Mouse (Mus musculus) hematopoietic stem cell, adult 5-6 weeks (primary cell): ENCODE measurements around the gene Txn2. TPM values are rescaled to one million over a fixed set of nuclear protein-coding genes. Genes with fewer than 3 reads are reported as not detected.
"Not testable (repeated sequence)": the region's sequence is repeated elsewhere in the genome, so short reads cannot be mapped to it uniquely, and the experiment has no call there.

Experiments
- ATAC-seq, 2 experiments: fragments of 125-278 bp in 1 of 2; replicated peaks in 1 of 2; 2 replicates each; pipeline ENCODE4 v1.8.0; 2016 to 2017; ENCODE audit warnings: inconsistent platforms in 2 of 2, mild to moderate bottlenecking in 2 of 2, moderate number of reproducible peaks in 2 of 2, low read depth in 1 of 2, moderate TSS enrichment in 1 of 2; ENCODE audit not compliant: low FRiP score in 2 of 2, poor library complexity in 2 of 2, severe bottlenecking in 2 of 2, insufficient read depth in 1 of 2, low TSS enrichment in 1 of 2
- total RNA-seq: library from RNA; stranded (forward); fragments of 172-1452, 232-1000 nt; gene quantifications from 2 replicates; pipeline ENCODE4 v1.2.3, GENCODE M21; 2017

Gene Txn2
- total RNA-seq, 1 experiment from 2014 or later = 54.5 TPM

DNA sequence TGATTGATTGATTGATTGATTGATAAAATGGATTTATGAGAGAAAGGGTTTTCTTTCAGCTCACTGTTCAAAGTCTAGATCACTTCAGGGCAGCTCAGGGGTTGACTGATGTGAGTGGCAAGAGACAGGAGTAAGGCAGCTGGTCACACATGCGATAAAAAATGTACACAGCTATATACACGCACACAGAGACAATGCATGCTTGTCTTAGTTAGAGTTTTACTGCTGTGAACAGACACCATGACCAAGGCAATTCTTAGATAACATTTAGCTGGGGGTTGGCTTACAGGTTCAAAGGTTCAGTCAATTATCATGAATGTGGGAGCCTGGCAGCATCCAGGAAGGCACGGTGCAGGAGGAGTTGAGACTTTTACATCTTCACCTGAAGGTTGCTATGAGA, 55.8 kb downstream of the Txn2 start:
- ATAC-seq = no peak

GRCm38 (mm10) chr15:77868340-77868739, 60.5 kb downstream of the Txn2 start:
- ATAC-seq = no peak

GRCm38 (mm10) chr15:77867231-77867968, 61.4 kb downstream of the Txn2 start:
- ATAC-seq = not testable (repeated sequence)

DNA sequence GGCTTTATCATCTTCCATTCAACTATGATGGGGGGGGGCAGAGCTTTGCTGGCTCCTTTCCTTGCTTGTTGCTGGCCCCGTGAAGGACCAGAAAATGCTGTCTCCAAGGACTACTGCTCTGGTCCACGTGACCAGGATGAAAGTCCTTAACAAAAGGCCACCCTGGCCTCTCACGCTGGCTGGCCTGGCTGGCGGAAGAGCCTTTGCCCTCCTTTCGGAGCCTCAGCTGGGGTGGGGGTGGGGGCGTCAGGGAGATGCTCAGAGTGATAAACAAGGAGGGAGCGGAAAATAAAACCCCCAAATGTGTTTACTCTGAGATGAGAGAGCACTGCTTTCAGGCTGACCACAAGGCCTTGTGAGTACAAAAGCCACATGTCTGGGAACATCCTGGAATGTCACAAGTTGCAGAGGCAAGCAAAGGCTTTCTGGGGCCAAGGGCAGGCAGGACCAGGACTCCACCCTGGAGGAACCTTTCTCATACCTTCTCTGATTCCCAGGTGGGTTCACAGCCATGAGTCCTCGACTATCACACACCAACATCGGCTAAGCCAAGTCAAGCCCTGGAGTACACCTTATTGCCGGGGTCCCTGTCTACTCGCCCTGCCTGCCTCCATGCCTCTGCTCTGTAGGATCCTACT, 62.1 kb downstream of the Txn2 start:
- no peak for ATAC-seq

Other genes with a start within 250 kb of the Txn2 start
- gene Apol7e, start 230.1 kb downstream of the Txn2 start, total RNA-seq = 11.5 and 12.3 TPM in 2 replicates
- gene Apol9b, start 200.0 kb downstream of the Txn2 start, total RNA-seq = 1.2 and 1.5 TPM in 2 replicates
- gene Apol8, start 172.0 kb downstream of the Txn2 start, total RNA-seq = 0.75 and 1.7 TPM in 2 replicates
- 302 and 384 TPM in 2 replicates for gene Myh9, start 86.8 kb downstream of the Txn2 start, total RNA-seq
- 31.9 and 38.8 TPM in 2 replicates for gene Foxred2, start 27.7 kb upstream of the Txn2 start, total RNA-seq
- gene Eif3d, start 41.8 kb upstream of the Txn2 start, total RNA-seq = 242 and 244 TPM in 2 replicates
- not detected in 2 replicates for gene Cacng2, start 191.0 kb upstream of the Txn2 start, total RNA-seq
- 9.9 and 10.5 TPM in 2 replicates for gene Ift27, start 245.1 kb upstream of the Txn2 start, total RNA-seq